Mouse (Mus musculus) kidney, adult 8-10 months (tissue): Measurements from ENCODE around the gene Hpn.

Experiments
- DNase-seq, 2 experiments: peaks; one replicate each; pipeline ENCODE4 v3.0.0; 2022

The Hpn gene

DNA sequence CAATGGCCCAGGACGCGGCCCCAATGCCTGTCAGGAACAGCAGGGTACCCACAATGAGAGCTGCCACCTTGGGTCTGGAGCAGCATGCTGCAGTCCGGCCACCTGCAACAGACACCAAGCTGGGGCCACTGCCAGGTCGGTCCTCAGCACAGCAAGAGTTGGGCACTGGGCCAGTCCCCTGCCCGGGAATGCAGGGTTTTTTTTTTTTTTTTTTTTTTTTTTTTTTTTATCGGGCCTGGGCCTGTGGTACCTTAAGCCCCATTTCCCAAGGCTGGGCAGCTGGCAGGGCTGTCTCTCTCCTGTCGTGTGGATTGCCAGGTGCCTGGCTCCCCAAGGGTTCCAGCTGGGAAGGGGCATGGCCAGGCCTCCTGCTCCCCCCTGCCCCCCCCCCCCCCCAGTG lies 6.0 kb downstream of the Hpn start:
- peak; percentile 77 to 81 for DNase-seq

DNA sequence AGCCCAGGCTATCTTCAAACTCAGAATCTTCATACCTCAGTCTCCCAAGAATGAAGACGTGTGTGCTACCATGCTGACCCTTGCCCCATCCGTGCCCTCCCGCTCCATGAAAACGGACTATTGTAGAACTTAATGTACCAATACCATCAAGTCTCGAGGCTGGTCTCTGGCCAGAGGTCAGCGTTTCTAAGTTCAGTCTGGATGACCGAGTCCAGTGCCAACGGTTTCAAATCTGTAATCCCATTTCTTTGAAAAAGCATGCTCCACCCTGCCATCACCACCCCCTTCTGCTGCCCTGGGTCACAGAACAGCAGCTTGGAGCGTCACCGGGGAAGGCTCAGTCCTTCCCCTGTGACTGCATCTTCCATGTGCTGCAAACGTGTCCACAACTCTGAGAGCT lies 7.3 kb downstream of the Hpn start:
- DNase-seq: peak; percentile 76 to 84

DNA sequence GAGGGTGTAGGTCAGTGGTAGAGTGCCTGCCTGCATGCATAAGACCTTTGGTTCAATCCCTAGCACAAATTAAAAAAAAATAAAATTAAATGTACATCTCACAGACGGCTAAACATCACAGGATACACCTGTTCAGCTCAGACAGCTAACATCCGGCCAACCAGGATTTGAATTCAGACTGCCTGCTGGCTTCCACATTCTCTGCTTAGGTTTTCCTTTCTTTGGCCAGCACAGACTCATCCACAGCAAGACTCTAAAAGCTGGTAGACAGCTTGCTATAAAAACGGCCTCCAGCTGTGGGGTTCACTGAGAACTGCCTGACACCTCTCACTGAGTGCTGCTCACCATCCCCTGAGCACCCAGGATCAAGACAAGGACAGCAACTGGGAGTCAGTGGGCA lies 8.9 kb downstream of the Hpn start:
- DNase-seq: no peak

- DNase-seq: peak; percentile 64 to 81
Observed at GRCm38 (mm10) chr7:31105061-31105768, 9.9 kb downstream of the Hpn start.

DNA sequence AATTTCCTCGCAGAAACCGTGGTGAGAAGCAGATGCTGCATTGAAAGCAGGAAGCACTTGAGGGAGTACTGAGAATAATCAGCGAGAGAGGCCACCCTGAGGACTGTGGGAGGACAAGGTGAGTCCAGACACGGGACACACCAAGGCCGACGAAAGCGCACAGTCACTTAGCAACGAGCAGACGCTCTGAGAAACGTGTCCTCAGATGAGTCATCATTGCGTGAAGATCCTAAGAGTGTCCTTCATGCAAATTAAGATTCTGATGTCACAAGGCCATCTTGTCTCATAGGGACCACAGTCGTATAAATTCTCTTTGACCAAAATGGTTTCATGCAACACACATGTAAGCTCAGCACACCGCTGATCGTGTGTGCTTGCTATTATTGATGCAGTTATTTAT lies 14.3 kb downstream of the Hpn start:
- DNase-seq: no peak

- no peak for DNase-seq
Observed at GRCm38 (mm10) chr7:31099612-31099982, 15.5 kb downstream of the Hpn start.

GRCm38 (mm10) chr7:31098697-31099611 lies 16.1 kb downstream of the Hpn start:
- peak in 1 of 2 experiments; percentile 44 for DNase-seq

DNA sequence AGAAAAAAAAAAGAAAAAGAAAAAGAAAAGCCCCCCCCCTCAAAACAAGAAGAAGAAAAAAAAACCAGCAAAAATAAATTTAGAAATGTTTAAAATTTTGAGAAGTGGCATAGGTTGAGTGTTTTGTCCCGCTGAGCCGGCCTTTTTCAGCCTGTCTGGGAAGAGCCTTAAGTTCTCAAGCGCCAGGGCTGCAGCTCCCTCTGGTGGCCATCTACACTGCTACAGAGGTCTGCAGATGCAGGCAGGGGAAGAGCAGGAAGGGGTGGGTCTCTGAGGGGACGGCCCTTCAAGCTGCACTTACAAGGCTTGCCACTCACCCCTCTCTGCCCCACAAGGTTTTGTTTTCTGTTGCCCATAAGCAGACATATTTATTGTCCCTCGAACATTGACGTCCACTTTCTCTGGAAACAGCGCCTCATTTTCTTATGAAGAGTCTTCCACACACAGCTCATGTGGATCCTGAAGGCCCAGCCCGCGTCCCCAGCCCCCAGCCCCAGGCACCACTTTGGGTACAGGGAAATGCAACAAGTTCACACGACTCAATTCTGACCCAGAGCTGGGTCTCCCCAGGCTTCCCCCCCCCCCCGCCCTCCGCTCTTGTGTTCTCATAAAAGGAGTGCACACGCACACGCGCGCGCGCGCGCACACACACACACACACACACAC lies 17.4 kb downstream of the Hpn start:
- peak; percentile 85 to 92 for DNase-seq

GRCm38 (mm10) chr7:31096892-31097564 lies 18.1 kb downstream of the Hpn start:
- no peak for DNase-seq

DNA sequence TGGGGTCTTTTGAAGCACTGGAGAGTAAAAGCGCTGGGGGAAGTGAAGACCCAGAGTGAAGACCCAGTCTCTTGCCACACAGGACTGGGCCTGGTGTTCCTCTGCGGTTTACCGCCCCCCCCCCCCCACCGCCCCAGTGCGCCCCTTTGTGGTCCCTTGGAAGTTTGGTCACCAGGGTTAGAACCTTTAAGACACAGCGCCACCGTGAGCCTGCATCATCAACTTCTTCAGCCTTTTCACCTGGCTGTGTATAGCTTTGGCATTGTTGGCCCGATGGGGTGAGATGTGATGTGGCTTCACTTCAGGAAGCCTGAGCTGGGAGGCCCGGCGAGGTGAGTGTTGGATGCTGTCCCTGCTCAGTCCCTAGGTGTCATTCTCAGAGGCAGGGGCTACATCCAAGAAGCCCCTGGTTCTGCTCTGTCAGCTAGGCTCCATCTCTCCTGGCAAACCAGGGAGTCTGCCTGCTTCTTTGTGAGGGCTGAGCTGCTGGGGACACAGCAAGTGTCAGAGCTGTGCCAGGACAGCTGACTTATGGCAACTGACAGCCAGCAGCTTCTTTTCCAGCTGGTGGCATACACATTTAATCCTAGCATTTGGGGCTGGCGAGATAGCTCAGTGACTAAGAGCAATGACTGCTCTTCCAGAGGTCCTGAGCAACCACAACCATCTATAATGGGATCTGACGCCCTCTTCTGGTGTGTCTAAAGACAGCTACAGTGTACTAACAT lies 20.2 kb downstream of the Hpn start:
- DNase-seq: no peak

GRCm38 (mm10) chr7:31089721-31090120 lies 25.4 kb downstream of the Hpn start:
- DNase-seq: no peak

GRCm38 (mm10) chr7:31088206-31088605 lies 26.9 kb downstream of the Hpn start:
- no peak for DNase-seq

GRCm38 (mm10) chr7:31087262-31087661 lies 27.8 kb downstream of the Hpn start:
- no peak for DNase-seq

DNA sequence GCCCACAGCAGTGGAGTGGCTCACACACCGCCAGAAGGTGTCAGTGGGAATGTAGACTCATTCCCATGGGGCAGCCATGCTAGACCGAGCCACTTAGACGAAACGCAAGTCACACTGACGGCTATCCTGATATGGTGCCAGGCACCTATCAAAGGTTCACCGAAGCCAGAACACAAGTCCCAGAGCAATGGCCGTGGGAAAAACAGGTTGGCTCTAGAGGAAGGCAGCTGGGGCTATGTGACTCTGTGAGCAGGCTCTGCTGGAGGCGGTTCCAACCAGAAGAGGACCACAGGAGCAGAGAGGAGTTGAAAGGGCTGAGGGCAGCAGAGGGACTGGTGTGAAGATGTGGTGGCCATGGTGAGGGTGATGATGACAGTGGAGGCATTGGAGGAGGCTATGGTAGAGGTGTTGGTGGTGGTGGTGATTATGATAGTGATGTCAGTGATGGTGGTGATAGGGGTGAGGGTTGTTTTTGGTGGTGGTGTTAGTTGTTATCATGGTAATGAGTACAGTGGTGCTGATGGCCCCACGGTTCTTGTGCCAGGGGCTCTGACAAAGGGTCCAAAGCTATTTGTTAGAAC lies 28.8 kb downstream of the Hpn start:
- DNase-seq: no peak

- DNase-seq: no peak
Observed at GRCm38 (mm10) chr7:31085171-31085570, 29.9 kb downstream of the Hpn start.

GRCm38 (mm10) chr7:31084140-31084539 lies 30.9 kb downstream of the Hpn start:
- DNase-seq: no peak

DNA sequence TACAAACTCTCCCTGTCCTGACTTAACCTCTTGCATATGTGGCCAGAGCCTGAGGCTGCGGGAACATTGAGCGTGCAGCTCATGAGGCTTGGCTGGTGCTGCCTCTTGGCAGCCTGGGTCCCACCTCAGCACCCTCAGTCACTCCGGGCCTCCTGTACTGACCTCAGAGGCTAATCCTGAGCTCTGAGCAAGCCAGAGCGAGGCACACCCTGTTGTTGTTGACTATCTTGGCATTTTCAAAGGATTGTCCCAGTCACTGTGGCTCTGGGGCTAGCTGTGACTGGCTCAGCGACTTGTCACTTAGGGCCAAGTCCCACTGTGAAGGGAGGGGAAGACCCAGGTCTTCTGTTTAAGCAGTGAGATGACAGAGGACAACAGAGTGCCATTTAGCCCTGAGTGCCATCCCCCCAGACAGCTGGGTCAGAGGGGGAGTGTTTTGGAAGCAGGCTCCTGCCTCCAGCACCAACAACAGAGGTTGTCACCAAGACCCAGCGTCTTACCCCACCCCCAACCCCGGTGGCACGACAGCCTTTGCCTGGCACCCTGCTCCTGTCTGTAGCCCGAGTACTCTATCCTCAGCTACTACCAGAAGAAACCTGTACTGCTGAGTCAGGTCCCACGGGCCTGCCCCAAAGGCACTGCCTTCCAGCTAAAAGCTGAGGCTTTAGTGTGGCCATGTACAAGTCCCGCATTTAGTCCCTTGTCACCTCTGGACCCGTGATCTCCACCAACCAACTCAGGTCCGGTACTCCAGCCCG lies 32.1 kb downstream of the Hpn start:
- DNase-seq: no peak

GRCm38 (mm10) chr7:31082106-31082505 lies 33.0 kb downstream of the Hpn start:
- DNase-seq: no peak

DNA sequence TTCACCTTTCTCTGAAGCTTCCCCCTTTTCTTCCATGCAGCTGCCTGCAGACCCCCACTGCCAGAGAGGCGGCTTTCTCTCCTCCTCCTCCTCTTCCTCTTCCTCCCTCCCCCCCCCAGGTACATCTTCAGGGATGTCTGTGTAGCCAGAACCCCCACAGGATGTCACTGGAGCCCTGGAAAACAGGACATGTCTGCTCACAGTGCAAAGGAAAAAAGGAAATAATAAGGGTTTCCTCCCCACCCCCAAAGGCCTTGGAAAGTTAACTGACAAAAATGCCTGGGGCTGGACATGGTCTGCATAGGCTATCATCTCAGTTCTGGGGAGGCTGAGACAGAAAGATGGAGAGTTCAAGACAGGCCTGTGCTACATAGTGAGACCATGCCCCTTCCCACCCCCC lies 34.0 kb downstream of the Hpn start:
- DNase-seq: no peak

DNA sequence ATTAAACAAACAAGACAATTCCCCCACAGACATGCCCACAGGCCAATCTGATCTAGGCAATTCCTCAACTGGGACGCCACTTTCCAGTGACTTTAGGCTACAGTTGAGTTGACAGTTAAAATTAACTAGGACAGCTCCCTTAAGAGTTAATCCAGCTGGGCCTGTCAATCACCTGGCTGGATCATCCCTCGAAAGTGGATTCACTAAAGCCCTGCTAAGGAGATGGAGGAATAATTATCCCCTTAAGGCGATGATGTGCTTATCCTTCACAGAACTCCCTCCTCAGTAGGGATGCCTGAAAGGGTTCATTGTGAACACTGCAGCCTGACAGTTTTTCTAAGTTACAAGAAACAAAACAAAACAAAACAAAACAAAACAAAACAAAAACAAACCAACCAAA lies 34.5 kb downstream of the Hpn start:
- no peak for DNase-seq

DNA sequence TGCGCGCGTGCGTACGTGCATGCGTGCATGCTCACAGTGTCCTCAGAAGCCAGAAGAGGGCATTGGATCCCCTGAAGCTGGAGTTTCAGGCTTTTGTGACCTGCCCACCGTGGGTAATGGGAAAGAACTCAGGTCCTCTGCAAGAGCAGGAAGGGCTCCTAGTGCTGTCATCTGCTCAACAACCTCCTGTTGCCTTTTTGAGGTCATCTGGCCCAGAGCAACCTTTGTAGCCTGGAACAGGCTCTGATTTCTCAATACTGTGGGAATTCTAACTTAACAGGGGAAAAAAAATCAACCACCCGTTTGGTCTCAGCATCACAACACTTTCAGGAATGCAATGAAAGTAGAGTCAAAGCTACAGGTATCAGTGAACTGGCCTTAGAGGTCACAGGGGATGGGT lies 35.4 kb downstream of the Hpn start:
- DNase-seq: no peak
